Mouse (Mus musculus): ENCODE measurements at regions not wholly inside any gene's neighbourhood (a gene's known extent, or its start where the extent isn't known, plus 50 kb on each side); places are given as distances from the start of the nearest gene placed in this dataset.

GRCm38 (mm10) chr13:44065741-44066185, 281.2 kb downstream of the Cd83 start:
- peak; percentile 3 to 11 for DNase-seq (ENCODE audit: low read depth in 2 of 2, low spot score in 2 of 2)

GRCm38 (mm10) chr13:44067244-44067643, 282.7 kb downstream of the Cd83 start:
- no peak for DNase-seq (ENCODE audit: low read depth in 2 of 2, low spot score in 2 of 2)

GRCm38 (mm10) chr13:44068951-44069350, 284.4 kb downstream of the Cd83 start:
- no peak for DNase-seq (ENCODE audit: low read depth in 2 of 2, low spot score in 2 of 2)

GRCm38 (mm10) chr13:44073122-44073521, 288.5 kb downstream of the Cd83 start:
- DNase-seq (ENCODE audit: low read depth in 2 of 2, low spot score in 2 of 2) = no peak

- no peak for DNase-seq (ENCODE audit: low read depth in 2 of 2, low spot score in 2 of 2)
Observed at GRCm38 (mm10) chr13:44074172-44074571, 289.6 kb downstream of the Cd83 start.

- DNase-seq (ENCODE audit: low read depth in 2 of 2, low spot score in 2 of 2) = no peak
Observed at GRCm38 (mm10) chr13:44077022-44077421, 292.4 kb downstream of the Cd83 start.

GRCm38 (mm10) chr13:44085621-44086510, 301.3 kb downstream of the Cd83 start:
- DNase-seq (ENCODE audit: low read depth in 2 of 2, low spot score in 2 of 2) = no peak

- DNase-seq (ENCODE audit: low read depth in 2 of 2, low spot score in 2 of 2) = no peak
Observed at GRCm38 (mm10) chr13:44086801-44087200, 302.2 kb downstream of the Cd83 start.

- DNase-seq (ENCODE audit: low read depth in 2 of 2, low spot score in 2 of 2) = peak in 1 of 2 experiments; percentile 3
Observed at GRCm38 (mm10) chr13:44097141-44097540, 312.6 kb downstream of the Cd83 start.

- DNase-seq (ENCODE audit: low read depth in 2 of 2, low spot score in 2 of 2) = no peak
Observed at GRCm38 (mm10) chr13:44099511-44099910, 314.9 kb downstream of the Cd83 start.

GRCm38 (mm10) chr13:44100125-44101067, 315.8 kb downstream of the Cd83 start:
- no peak for DNase-seq (ENCODE audit: low read depth in 2 of 2, low spot score in 2 of 2)

- DNase-seq (ENCODE audit: low read depth in 2 of 2, low spot score in 2 of 2) = no peak
Observed at GRCm38 (mm10) chr13:44101161-44101560, 316.6 kb downstream of the Cd83 start.

- no peak for DNase-seq (ENCODE audit: low read depth in 2 of 2, low spot score in 2 of 2)
Observed at GRCm38 (mm10) chr13:44101806-44102205, 317.2 kb downstream of the Cd83 start.

GRCm38 (mm10) chr13:44102257-44102656, 317.7 kb downstream of the Cd83 start:
- no peak for DNase-seq (ENCODE audit: low read depth in 2 of 2, low spot score in 2 of 2)

GRCm38 (mm10) chr13:44103340-44103739, 318.8 kb downstream of the Cd83 start:
- no peak for DNase-seq (ENCODE audit: low read depth in 2 of 2, low spot score in 2 of 2)

- no peak for DNase-seq (ENCODE audit: low read depth in 2 of 2, low spot score in 2 of 2)
Observed at GRCm38 (mm10) chr13:44105161-44105560, 320.6 kb downstream of the Cd83 start.

GRCm38 (mm10) chr13:44108695-44109094, 324.1 kb downstream of the Cd83 start:
- no peak for DNase-seq (ENCODE audit: low read depth in 2 of 2, low spot score in 2 of 2)

GRCm38 (mm10) chr13:44113043-44113442, 328.5 kb downstream of the Cd83 start:
- DNase-seq (ENCODE audit: low read depth in 2 of 2, low spot score in 2 of 2) = no peak

GRCm38 (mm10) chr13:44114856-44115255, 330.3 kb downstream of the Cd83 start:
- DNase-seq (ENCODE audit: low read depth in 2 of 2, low spot score in 2 of 2) = no peak

- DNase-seq (ENCODE audit: low read depth in 2 of 2, low spot score in 2 of 2) = no peak
Observed at GRCm38 (mm10) chr13:44117841-44118240, 333.3 kb downstream of the Cd83 start.

GRCm38 (mm10) chr13:44118846-44119245, 334.3 kb downstream of the Cd83 start:
- DNase-seq (ENCODE audit: low read depth in 2 of 2, low spot score in 2 of 2) = no peak

- DNase-seq (ENCODE audit: low read depth in 2 of 2, low spot score in 2 of 2) = no peak
Observed at GRCm38 (mm10) chr13:44121241-44121671, 336.7 kb downstream of the Cd83 start.
